Mouse (Mus musculus): ENCODE results near the gene 2210016L21Rik.
A peak's percentile ranks its signal among the peaks of the same experiment; 100 is the strongest.
"Not testable (repeated sequence)": the region's sequence is repeated elsewhere in the genome, so short reads cannot be mapped to it uniquely, and the experiment has no call there.

The 2210016L21Rik gene

GRCm38 (mm10) chr5:114942074-114942765 lies at the start of gene 2210016L21Rik:
TSS of gene 2210016L21Rik (plus strand) at chr5:114942158.
- DNase-seq (ENCODE audit: low read depth, low spot score): peak; percentile 95

- DNase-seq (ENCODE audit: low read depth, low spot score): no peak
Measured at GRCm38 (mm10) chr5:114895542-114895941, 46.4 kb upstream of the 2210016L21Rik start.

DNA sequence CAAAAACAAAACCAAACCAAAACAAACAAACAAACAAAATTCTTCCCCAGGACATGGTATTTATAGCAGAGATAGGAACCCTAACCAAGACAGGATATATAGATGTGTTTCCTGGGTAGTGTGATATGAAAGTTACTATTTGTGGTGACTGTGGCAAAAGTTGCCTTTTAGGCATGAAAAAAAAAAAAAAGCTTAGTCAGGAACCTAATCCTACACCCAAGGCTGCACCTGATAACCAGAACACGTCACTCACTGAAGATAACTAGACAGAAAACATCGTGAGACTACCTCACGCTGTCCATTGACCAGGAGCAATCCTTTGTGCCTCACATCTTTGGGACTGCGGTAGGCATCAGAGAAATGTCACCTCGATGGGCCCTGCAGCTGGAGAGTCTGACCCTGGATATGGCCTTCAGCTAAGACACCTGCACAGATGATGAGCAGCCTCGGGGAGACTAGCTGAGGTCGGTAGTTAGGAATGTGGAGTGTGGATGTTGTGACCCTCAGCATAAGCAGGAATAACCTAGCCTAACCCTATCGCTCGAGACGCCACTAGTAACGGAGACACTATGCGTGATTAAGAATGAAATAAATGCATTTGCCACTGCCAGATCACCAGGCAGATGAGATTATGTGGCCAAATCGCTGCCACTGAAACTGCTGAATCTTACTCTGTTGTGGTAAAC lies 45.1 kb upstream of the 2210016L21Rik start, which contains the start of gene Oasl2:
Gene Oasl2, plus strand, starts transcription at position 249 of the 686 bp plus-strand sequence.
- no peak for DNase-seq (ENCODE audit: low read depth, low spot score)

- no peak for DNase-seq (ENCODE audit: low read depth, low spot score)
Measured at GRCm38 (mm10) chr5:114897374-114897793, 44.6 kb upstream of the 2210016L21Rik start.

DNA sequence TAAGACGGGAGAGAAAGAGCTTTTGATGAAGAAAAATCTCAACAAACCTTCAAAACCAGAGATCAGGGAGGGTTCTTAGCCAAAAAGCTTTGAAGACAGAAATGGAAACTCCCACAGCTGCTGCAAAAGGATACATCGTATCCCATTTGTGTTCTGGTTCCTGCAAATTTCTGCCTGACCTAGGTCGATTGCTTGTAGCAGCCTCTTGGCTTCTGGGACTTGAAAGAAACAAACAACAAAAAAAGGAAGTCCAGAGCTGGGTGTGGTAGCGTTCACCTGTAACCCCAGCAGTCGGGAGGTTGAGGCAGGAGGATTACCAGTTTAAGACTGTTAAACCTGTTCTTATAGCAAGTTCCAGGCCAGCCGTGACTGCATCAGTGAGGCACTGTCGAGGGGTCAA lies 43.1 kb upstream of the 2210016L21Rik start:
- DNase-seq (ENCODE audit: low read depth, low spot score): no peak

DNA sequence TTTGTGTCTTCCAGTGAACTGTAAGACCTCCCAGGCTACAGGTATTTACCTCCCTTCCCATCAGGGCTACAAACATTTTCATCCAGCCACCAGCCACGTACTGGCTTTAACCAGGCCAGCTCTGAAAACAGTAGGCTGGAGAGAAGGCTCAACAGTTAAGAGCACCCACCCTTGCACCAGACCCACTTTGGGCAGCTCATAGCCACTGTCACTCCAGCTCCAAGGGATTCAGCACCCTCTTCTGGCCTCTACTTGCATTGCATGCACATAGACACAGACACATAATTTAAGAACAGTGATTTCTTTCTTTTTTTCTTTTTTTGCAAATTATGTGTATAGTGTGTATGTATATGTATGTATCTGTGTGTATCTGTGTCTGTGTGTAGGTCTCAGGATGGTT lies 39.5 kb upstream of the 2210016L21Rik start:
- DNase-seq (ENCODE audit: low read depth, low spot score): peak; percentile 81

- peak; percentile 79 for DNase-seq (ENCODE audit: low read depth, low spot score)
Measured at GRCm38 (mm10) chr5:114908598-114909305, 33.2 kb upstream of the 2210016L21Rik start.

DNA sequence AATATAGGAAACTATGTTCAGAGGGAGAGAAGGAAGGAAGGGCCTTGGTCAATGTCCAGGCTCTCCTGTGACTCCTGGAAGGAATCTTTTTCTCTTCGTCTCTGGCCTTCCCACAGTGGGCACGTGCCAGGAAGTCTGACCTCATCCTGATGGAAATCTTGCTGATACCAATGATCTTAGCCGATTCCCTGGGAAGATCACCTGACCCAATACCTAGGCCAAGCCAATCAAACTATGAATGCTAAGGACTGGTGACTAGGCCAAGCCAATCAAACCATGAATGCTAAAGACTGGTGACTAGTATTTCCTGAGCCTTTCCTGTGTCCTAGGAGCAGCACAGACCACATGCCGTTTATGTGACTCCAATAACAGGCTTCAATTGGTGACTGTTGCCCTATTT lies 28.3 kb upstream of the 2210016L21Rik start:
- DNase-seq (ENCODE audit: low read depth, low spot score): peak; percentile 53

- no peak for DNase-seq (ENCODE audit: low read depth, low spot score)
Measured at GRCm38 (mm10) chr5:114914855-114915254, 27.1 kb upstream of the 2210016L21Rik start.

DNA sequence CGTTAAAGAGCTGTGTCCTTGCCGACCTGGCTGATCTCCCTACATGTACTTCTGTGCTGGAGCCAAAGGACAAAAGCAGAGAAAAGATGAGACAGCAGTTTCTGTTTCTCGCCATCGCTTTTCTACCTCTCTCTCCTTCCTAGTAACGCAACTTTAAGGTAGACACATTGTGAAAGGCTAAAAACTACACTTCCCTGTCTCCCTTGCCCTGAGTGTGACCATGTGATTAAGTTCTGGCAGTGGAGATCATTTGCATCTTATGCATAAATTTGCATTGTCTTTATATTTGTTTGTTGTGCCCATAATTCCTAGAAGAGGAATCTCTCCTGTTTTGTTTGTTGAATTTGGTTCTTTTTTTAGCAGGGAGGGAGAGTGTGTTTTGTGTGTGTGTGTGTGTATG lies 26.1 kb upstream of the 2210016L21Rik start:
- no peak for DNase-seq (ENCODE audit: low read depth, low spot score)

GRCm38 (mm10) chr5:114916777-114917176 lies 25.2 kb upstream of the 2210016L21Rik start:
- DNase-seq (ENCODE audit: low read depth, low spot score): no peak

GRCm38 (mm10) chr5:114917357-114917756 lies 24.6 kb upstream of the 2210016L21Rik start:
- DNase-seq (ENCODE audit: low read depth, low spot score): not testable (repeated sequence)

DNA sequence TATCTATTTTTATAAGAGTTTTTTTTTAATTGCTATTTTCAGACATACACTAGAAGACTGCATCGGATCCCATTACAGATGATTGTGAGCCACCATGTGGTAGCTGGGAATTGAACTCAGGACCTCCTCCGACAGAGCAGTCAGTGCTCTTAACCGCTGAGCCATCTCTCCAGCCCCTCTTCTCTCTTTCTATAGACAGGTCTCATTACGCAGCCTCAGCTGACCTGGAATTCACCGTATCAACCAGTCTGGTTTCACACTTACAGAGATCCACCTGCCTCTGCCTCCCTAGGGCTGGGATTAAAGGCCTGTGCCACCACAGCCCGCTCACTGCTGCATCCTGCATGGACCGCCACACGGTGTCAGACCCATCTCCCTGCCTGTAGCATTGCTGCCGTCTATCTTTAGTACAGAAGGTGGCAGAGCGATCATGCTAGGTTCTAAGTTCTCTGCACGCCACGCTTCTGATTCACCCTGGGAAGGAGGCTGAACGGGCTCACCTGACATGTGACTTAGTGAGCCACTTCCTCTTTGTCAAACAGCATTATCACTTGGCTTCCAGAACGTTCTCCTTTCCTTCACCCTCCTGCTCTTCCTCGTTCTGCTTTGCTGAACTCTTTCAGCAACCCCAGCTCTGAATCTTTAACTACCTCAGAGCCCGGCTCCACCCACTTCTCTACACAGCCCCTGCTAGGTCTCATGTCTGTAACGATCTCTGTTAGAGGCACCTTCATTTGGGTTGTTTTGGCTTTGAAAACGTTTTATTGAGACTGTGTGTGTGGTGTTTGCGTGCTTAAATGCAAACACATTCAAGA lies 20.2 kb upstream of the 2210016L21Rik start:
- DNase-seq (ENCODE audit: low read depth, low spot score): peak; percentile 36

GRCm38 (mm10) chr5:114922366-114922731 lies 19.6 kb upstream of the 2210016L21Rik start:
- no peak for DNase-seq (ENCODE audit: low read depth, low spot score)

DNA sequence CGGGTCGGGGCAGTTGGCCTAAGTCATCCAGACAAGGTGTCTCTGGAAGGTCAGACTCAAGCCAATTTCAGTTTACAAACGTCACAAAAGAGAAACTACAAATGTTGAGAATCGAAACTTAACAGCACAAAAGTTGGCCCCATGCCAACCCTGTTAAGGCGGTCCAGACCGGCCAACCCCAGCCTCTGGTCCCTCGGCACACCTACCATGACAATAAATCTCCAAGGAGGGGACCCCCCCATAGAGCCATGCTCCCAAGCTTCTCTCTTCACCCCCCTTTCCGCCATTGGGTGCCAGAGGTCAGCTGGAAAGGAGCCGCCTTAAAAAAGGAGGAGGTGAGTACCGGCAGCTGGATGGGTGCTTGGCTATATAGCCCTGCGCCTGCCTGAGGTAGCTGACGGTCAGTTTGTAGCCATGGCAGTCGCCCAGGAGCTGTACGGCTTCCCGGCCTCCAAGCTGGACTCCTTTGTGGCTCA lies 18.9 kb upstream of the 2210016L21Rik start, which contains the start of gene Oasl1:
Gene Oasl1, plus strand, starts transcription at position 243 of the 476 bp plus-strand sequence.
- DNase-seq (ENCODE audit: low read depth, low spot score): peak; percentile 51

DNA sequence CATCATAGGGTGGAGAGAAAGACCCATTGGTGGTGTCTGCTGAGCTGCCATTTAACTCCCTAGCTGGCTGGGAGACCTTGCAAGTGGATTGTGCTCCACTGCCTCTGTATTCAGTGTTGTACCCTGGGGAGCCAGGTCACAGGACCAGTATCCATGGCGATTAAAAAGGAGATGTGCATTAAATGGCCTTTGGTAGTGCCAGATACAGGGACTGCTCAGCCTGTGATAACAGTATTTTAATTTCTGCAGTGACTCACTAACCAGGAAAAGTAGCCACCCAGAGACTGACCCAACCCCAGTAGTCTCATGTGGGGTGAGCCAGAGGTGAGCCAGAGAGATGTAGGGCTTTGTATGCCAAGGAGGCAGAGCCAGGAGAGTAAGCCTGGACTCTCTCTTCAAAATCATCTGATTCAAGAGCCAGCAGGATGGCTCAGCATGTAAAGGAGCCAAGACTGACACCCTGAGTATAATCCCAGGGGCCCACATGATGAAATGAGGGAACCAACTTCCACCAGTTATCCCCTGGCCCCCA lies 15.7 kb upstream of the 2210016L21Rik start:
- DNase-seq (ENCODE audit: low read depth, low spot score): no peak

DNA sequence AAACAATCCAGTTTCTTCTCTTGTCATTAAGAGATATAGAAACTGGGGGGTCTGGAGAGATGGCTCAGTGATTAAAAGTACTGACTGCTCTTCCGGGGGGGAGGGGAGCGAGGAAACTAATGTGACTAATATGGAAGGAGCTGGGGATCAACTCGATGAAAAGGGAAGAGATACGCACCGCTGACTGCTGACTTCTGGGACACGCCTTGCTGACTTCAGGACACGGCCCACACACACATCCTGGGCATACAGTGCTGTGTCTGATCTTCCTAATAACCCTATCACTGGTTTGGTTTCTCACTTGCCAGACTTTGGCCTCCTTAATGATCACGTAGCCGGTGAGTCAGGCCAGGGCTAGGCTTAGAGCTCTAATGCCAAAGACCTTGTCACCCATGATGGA lies 15.2 kb upstream of the 2210016L21Rik start:
- DNase-seq (ENCODE audit: low read depth, low spot score): no peak

DNA sequence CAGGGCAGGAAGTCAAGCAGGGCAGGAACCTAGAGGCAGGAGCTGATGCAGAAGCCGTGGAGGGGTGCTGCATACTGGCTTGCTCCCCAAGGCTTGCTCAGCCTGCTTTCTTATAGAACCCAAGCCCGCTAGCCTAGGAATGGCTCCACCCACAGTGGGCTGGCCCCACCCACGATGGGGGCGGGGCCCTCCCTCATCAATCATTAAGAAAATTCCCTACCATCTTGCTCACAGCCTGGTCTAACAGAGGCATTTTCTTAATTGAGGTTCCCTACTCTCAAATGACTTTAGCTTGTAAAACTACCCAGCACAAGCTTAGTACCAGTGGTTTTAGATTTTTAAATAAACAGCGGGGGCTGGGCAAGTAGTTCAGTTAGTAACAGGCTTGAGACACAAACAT lies 10.3 kb upstream of the 2210016L21Rik start:
- peak; percentile 83 for DNase-seq (ENCODE audit: low read depth, low spot score)

GRCm38 (mm10) chr5:114933206-114933605 lies 8.8 kb upstream of the 2210016L21Rik start:
- no peak for DNase-seq (ENCODE audit: low read depth, low spot score)

GRCm38 (mm10) chr5:114935838-114936237 lies 6.1 kb upstream of the 2210016L21Rik start:
- peak; percentile 62 for DNase-seq (ENCODE audit: low read depth, low spot score)

DNA sequence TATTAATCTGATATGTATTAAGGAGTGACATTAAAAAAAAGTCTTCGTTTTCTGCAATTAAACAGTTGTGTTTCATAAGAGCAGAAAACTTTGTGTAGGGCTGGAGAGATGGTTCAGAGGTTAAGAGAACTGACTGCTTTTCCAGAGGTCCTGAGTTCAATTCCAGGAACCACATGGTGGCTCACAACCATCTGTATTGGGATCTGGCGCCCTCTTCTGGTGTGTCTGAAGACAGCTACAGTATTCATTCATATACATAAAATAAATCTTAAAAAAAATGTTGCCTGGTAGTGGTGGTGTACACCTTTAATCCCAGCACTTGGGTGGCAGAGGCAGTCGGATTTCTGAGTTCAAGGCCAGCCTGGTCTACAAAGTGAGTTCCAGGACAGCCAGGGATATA lies 820 bp upstream of the 2210016L21Rik start:
- not testable (repeated sequence) for DNase-seq (ENCODE audit: low read depth, low spot score)
